Mouse (Mus musculus) thymus, postnatal 25 days (tissue): Measurements from ENCODE around the gene Mad1l1.

Experiments used
- DNase-seq: peaks from one replicate; pipeline ENCODE4 v3.0.0; 2022

Mad1l1 gene

GRCm38 (mm10) chr5:139981976-139982375 lies 339.4 kb downstream of the Mad1l1 start:
- DNase-seq: no peak

DNA sequence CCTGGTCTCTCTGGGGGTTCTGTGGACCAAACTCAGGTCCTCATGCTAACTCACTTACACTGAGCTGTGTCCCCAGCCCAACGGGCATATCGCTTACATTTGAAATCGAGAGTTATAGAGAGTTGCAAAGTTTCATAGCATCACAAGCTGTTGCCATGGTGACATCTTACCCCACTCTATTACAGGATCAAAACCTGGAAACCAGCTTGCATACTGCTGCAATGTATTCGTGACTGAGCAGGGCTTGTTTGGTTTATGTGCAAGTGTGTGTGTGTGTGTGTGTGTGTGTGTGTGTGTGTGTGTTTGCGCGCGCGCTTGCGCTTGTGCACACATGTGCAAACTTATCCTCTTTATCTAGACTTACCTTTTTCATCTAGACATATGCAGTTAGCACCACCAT lies 342.0 kb downstream of the Mad1l1 start:
- no peak for DNase-seq

DNA sequence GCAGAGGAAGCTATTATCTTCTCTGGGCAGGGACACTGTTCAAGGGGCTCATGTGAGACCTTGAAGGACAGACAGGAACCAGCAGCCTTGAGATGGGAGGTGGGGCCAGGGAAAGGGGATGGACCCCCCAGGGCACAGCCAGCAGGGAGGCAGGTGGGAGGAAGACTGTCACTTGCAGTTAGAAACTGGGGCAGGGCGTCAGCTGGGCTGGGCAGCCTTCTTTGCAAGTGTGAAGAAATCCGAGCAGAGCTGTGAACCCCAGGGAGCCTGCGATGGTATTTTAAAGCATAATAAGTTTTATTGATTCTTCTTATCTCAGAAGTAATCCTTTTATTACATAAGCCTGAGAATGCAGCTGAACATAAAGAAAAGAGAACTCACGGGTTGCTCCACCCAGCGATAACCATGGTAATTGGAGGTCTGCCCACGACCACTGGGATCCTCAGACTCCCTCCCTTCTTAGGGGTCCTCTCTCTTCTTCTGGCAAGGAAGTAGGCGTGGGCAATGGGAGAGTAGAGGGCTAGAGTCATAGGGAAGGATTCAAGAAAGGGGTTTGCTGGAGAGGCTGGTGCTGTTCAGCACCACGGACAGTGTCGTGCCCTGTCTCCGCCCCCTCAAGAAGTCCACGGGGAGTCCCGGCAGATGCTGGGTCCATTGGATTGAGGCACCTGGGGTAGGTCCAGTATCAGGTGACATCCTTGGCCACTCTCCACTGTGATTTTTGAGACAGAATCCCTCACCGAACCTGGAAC lies 342.7 kb downstream of the Mad1l1 start:
- DNase-seq: no peak

GRCm38 (mm10) chr5:139977476-139977875 lies 343.9 kb downstream of the Mad1l1 start:
- DNase-seq: no peak

GRCm38 (mm10) chr5:139976584-139976983 lies 344.8 kb downstream of the Mad1l1 start:
- no peak for DNase-seq

- peak; percentile 25 for DNase-seq
Measured at GRCm38 (mm10) chr5:139970186-139970631, 351.1 kb downstream of the Mad1l1 start.

GRCm38 (mm10) chr5:139969151-139969948 lies 352.0 kb downstream of the Mad1l1 start:
- DNase-seq: no peak

DNA sequence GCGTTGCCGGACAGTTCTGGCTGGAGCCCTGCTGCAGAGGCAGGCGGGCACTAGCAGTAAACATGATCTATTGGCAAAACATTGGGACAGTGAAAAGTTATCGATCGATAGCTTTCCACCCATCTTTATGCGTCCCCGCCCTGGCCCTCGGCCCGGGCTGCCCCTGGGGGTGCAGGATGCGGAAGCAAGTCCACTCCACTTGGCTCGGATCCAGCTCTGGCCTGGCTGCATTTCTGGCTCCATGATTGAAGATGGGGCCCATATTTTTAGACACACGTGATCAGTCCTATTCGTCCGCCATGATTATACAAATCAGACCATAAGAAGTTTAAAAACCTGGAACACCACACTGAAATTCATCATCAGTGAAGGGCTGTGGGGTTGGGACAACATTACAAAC lies 355.8 kb downstream of the Mad1l1 start:
- no peak for DNase-seq

GRCm38 (mm10) chr5:139964391-139964790 lies 357.0 kb downstream of the Mad1l1 start:
- DNase-seq: no peak

DNA sequence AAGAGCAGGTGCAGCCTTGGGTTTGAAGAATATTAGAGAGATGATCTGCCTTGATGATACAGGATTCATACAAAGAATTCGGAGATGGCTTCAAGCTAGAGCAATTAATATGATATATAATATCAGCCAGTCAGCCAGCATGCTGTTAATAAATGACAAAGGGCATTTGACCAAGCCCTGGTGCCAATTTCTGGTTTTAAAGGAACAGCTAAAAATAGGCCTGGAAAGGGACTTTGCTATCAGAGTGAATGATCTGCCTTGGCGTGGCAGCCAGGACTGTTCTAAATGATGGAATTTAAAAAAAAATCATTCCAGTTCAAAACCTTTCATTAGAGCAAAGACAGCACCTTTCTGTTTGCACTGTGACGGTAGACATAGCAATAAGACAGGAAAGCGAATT lies 361.6 kb downstream of the Mad1l1 start:
- DNase-seq: no peak
